Mouse (Mus musculus): ENCODE data around the gene Tmigd3. TPM values are rescaled to one million over a fixed set of nuclear protein-coding genes. Genes with fewer than 3 reads are reported as not detected.

The Tmigd3 gene
- polyA plus RNA-seq, 1 experiment from 2014 or later, result not detected

GRCm38 (mm10) chr3:105932240-105933071 is 61.8 kb downstream of the Tmigd3 start, which contains the start of gene I830077J02Rik:
I830077J02Rik (minus strand) TSS chr3:105932664.
- no peaks in the 10 kb centered on the region for H3K4me1 ChIP-seq (replicated peaks)
- no peak for DNase-seq (ENCODE audit: low spot score)
- no peaks in the 10 kb centered on the region for H3K9me3 ChIP-seq
- no peak within 1 kb of the TSS for H3K4me3 ChIP-seq
- H3K36me3 ChIP-seq, result peaks cover 10% of the 10 kb centered on the region
- WGBS, result 89% methylated on average over 8 of the region's 8 CpGs
- H3K27me3 ChIP-seq (ENCODE audit: insufficient read depth, poor library complexity, severe bottlenecking), result no peaks in the 10 kb centered on the region
- no peak within 1 kb of the TSS for H3K27ac ChIP-seq

GRCm38 (mm10) chr3:105933926-105934325 is 63.2 kb downstream of the Tmigd3 start:
- 94% methylated on average over 6 of the region's 6 CpGs for WGBS
- H3K27ac ChIP-seq, result no peak overlapping the region
- no peak for DNase-seq (ENCODE audit: low spot score)
- H3K9me3 ChIP-seq, result no peaks in the 10 kb centered on the region
- peaks cover 20% of the 10 kb centered on the region for H3K36me3 ChIP-seq
- no peaks in the 10 kb centered on the region for H3K4me1 ChIP-seq (replicated peaks)
- H3K27me3 ChIP-seq (ENCODE audit: insufficient read depth, poor library complexity, severe bottlenecking), result no peaks in the 10 kb centered on the region
- H3K4me3 ChIP-seq, result no peak overlapping the region

GRCm38 (mm10) chr3:105935033-105935432 is 64.3 kb downstream of the Tmigd3 start:
- no peak overlapping the region for H3K4me3 ChIP-seq
- H3K27me3 ChIP-seq (ENCODE audit: insufficient read depth, poor library complexity, severe bottlenecking), result no peaks in the 10 kb centered on the region
- 93% methylated on average over 5 of the region's 5 CpGs for WGBS
- H3K36me3 ChIP-seq, result peaks cover 25% of the 10 kb centered on the region
- H3K9me3 ChIP-seq, result no peaks in the 10 kb centered on the region
- DNase-seq (ENCODE audit: low spot score), result no peak
- H3K27ac ChIP-seq, result no peak overlapping the region
- no peaks in the 10 kb centered on the region for H3K4me1 ChIP-seq (replicated peaks)

GRCm38 (mm10) chr3:105936111-105936510 is 65.4 kb downstream of the Tmigd3 start:
- WGBS, result 93% methylated on average over 4 of the region's 4 CpGs
- H3K27me3 ChIP-seq (ENCODE audit: insufficient read depth, poor library complexity, severe bottlenecking), result no peaks in the 10 kb centered on the region

GRCm38 (mm10) chr3:105951348-105951747 is 80.6 kb downstream of the Tmigd3 start:
- WGBS, result 93% methylated on average over 7 of the region's 7 CpGs
- no peaks in the 10 kb centered on the region for H3K27me3 ChIP-seq (ENCODE audit: insufficient read depth, poor library complexity, severe bottlenecking)

More at GRCm38 (mm10) chr3:105936111-105936510, 65.4 kb downstream of the Tmigd3 start:
- no peaks in the 10 kb centered on the region for H3K4me1 ChIP-seq (replicated peaks)
- no peak overlapping the region for H3K4me3 ChIP-seq
- no peak overlapping the region for H3K27ac ChIP-seq
- peaks cover 35% of the 10 kb centered on the region for H3K36me3 ChIP-seq
- no peak for DNase-seq (ENCODE audit: low spot score)
- no peaks in the 10 kb centered on the region for H3K9me3 ChIP-seq

GRCm38 (mm10) chr3:105957235-105957634 is 86.5 kb downstream of the Tmigd3 start:
- no peak for DNase-seq (ENCODE audit: low spot score)
- Histone ChIP-seq H3K4me1 (replicated peaks) (peaks cover 24% of the 10 kb centered on the region), H3K27ac (no peak overlapping the region), H3K36me3 (peaks cover 66% of the 10 kb centered on the region), H3K4me3 (no peak overlapping the region), H3K27me3 (ENCODE audit: insufficient read depth, poor library complexity, severe bottlenecking) (no peaks in the 10 kb centered on the region), H3K9me3 (no peaks in the 10 kb centered on the region)
- 99% methylated on average over 1 of the region's 1 CpGs for WGBS

More at GRCm38 (mm10) chr3:105951348-105951747, 80.6 kb downstream of the Tmigd3 start:
- Histone ChIP-seq H3K36me3 (peaks cover 100% of the 10 kb centered on the region), H3K9me3 (no peaks in the 10 kb centered on the region), H3K4me3 (no peak overlapping the region), H3K4me1 (replicated peaks) (no peaks in the 10 kb centered on the region), H3K27ac (no peak overlapping the region)
- DNase-seq (ENCODE audit: low spot score), result no peak

- Histone ChIP-seq H3K9me3 (no peaks in the 10 kb centered on the region), H3K36me3 (peaks cover 66% of the 10 kb centered on the region), H3K4me1 (replicated peaks) (peaks cover 24% of the 10 kb centered on the region), H3K27ac (peak overlapping the region; percentile 96), H3K27me3 (ENCODE audit: insufficient read depth, poor library complexity, severe bottlenecking) (no peaks in the 10 kb centered on the region), H3K4me3 (peak overlapping the region; percentile 94)
- 52% methylated on average over 5 of the region's 5 CpGs for WGBS
- DNase-seq (ENCODE audit: low spot score), result no peak
These were observed 87.5 kb downstream of the Tmigd3 start for GRCm38 (mm10) chr3:105958204-105958603.

- no peaks in the 10 kb centered on the region for H3K27me3 ChIP-seq (ENCODE audit: insufficient read depth, poor library complexity, severe bottlenecking)
- peak within 1 kb of the TSS; percentile 94 for H3K4me3 ChIP-seq
- DNase-seq (ENCODE audit: low spot score), result peak; percentile 99
- H3K36me3 ChIP-seq, result peaks cover 66% of the 10 kb centered on the region
- no peaks in the 10 kb centered on the region for H3K9me3 ChIP-seq
- peak within 1 kb of the TSS; percentile 96 for H3K27ac ChIP-seq
- under 1% methylated on average over 52 of the region's 52 CpGs for WGBS
- peaks cover 24% of the 10 kb centered on the region for H3K4me1 ChIP-seq (replicated peaks)
These were observed 88.4 kb downstream of the Tmigd3 start, which contains the start of gene Wdr77 for GRCm38 (mm10) chr3:105958974-105959580. Wdr77 (plus strand) TSS chr3:105959369.

GRCm38 (mm10) chr3:105959585-105959984 is 88.9 kb downstream of the Tmigd3 start:
- Histone ChIP-seq H3K4me1 (replicated peaks) (peaks cover 24% of the 10 kb centered on the region), H3K27me3 (ENCODE audit: insufficient read depth, poor library complexity, severe bottlenecking) (no peaks in the 10 kb centered on the region), H3K27ac (peak overlapping the region; percentile 92), H3K9me3 (no peaks in the 10 kb centered on the region), H3K36me3 (peaks cover 66% of the 10 kb centered on the region), H3K4me3 (peak overlapping the region; percentile 94)
- DNase-seq (ENCODE audit: low spot score), result no peak
- WGBS, result under 1% methylated on average over 26 of the region's 26 CpGs

GRCm38 (mm10) chr3:105959999-105960398 is 89.3 kb downstream of the Tmigd3 start, which contains the start of gene Atp5f1:
Atp5f1 (minus strand) TSS chr3:105960099.
- peak within 1 kb of the TSS; percentile 96 for H3K27ac ChIP-seq
- H3K9me3 ChIP-seq, result no peaks in the 10 kb centered on the region
- DNase-seq (ENCODE audit: low spot score), result no peak
- H3K4me3 ChIP-seq, result peak within 1 kb of the TSS; percentile 94
- H3K27me3 ChIP-seq (ENCODE audit: insufficient read depth, poor library complexity, severe bottlenecking), result no peaks in the 10 kb centered on the region
- 4% methylated on average over 6 of the region's 6 CpGs for WGBS
- H3K36me3 ChIP-seq, result peaks cover 66% of the 10 kb centered on the region
- H3K4me1 ChIP-seq (replicated peaks), result peaks cover 24% of the 10 kb centered on the region

GRCm38 (mm10) chr3:105960700-105961099 is 90.0 kb downstream of the Tmigd3 start:
- Histone ChIP-seq H3K4me3 (peak overlapping the region; percentile 94), H3K4me1 (replicated peaks) (peaks cover 24% of the 10 kb centered on the region), H3K27ac (no peak overlapping the region), H3K36me3 (peaks cover 66% of the 10 kb centered on the region), H3K9me3 (no peaks in the 10 kb centered on the region), H3K27me3 (ENCODE audit: insufficient read depth, poor library complexity, severe bottlenecking) (no peaks in the 10 kb centered on the region)
- WGBS, result 93% methylated on average over 2 of the region's 2 CpGs
- DNase-seq (ENCODE audit: low spot score), result no peak

- no peaks in the 10 kb centered on the region for H3K4me1 ChIP-seq (replicated peaks)
- no peak for DNase-seq (ENCODE audit: low spot score)
- no peaks in the 10 kb centered on the region for H3K9me3 ChIP-seq
- H3K4me3 ChIP-seq, result no peak overlapping the region
- 86% methylated on average over 5 of the region's 5 CpGs for WGBS
- no peak overlapping the region for H3K27ac ChIP-seq
- peaks cover 43% of the 10 kb centered on the region for H3K36me3 ChIP-seq
- no peaks in the 10 kb centered on the region for H3K27me3 ChIP-seq (ENCODE audit: insufficient read depth, poor library complexity, severe bottlenecking)
These were observed 101.2 kb downstream of the Tmigd3 start for GRCm38 (mm10) chr3:105971831-105972446.
